Mouse (Mus musculus): Measurements from ENCODE around the gene Ptpn3. TPM values are rescaled to one million over a fixed set of nuclear protein-coding genes. Genes with fewer than 3 reads are reported as not detected.

Gene Ptpn3
- total RNA-seq, 1 experiment: 13.6 TPM

- Histone ChIP-seq H3K4me3 (ENCODE audit: insufficient read depth in 1 of 2, low read depth in 1 of 2, low read length in 2 of 2, poor library complexity in 1 of 2, severe bottlenecking in 1 of 2) (no peak overlapping the region), H3K4me1 (ENCODE audit: control insufficient read depth in 2 of 2, insufficient read depth in 2 of 2, low read length in 2 of 2, poor library complexity in 1 of 2) (peaks cover 4 to 7% of the 10 kb centered on the region in 2 experiments), H3K9me3 (ENCODE audit: control insufficient read depth, insufficient read depth, low read depth, low read length) (no peaks in the 10 kb centered on the region), H3K27ac (ENCODE audit: insufficient read depth, low read depth, low read length, poor library complexity, severe bottlenecking) (no peak overlapping the region), H3K36me3 (ENCODE audit: control insufficient read depth, insufficient read depth, low read length, poor library complexity, severe bottlenecking) (peaks cover 22% of the 10 kb centered on the region), H3K9ac (ENCODE audit: insufficient read depth, low read depth, low read length, poor library complexity, severe bottlenecking) (no peak overlapping the region)
- TF ChIP-seq ZNF384 (IDR thresholded peaks at IDR 0.05; ENCODE audit: low read depth, low read length) (no peak), MAFK (IDR thresholded peaks at IDR 0.05; ENCODE audit: insufficient read depth, low read depth, low read length) (no peak), ZC3H11A (IDR thresholded peaks at IDR 0.05; ENCODE audit: borderline replicate concordance, low read depth, low read length) (no peak), HCFC1 (IDR thresholded peaks at IDR 0.05; ENCODE audit: borderline replicate concordance, insufficient read depth, low read length) (no peak), CHD2 (IDR thresholded peaks at IDR 0.05; ENCODE audit: low read depth, low read length) (no peak)
- in situ Hi-C loops (cut with MboI; ENCODE audit: low sequenced_read_pairs in 2 of 2, unreplicated experiment in 2 of 2): no loop called here
- DNase-seq (ENCODE audit: low read depth, low spot score): no peak
Measured at GRCm38 (mm10) chr4:57269344-57269743, 32.3 kb downstream of the Ptpn3 start.

- Histone ChIP-seq H3K4me1 (ENCODE audit: control insufficient read depth in 2 of 2, insufficient read depth in 2 of 2, low read length in 2 of 2, poor library complexity in 1 of 2) (peaks cover 4 to 5% of the 10 kb centered on the region in 2 experiments), H3K9ac (ENCODE audit: insufficient read depth, low read depth, low read length, poor library complexity, severe bottlenecking) (no peak overlapping the region), H3K4me3 (ENCODE audit: insufficient read depth in 1 of 2, low read depth in 1 of 2, low read length in 2 of 2, poor library complexity in 1 of 2, severe bottlenecking in 1 of 2) (no peak overlapping the region), H3K9me3 (ENCODE audit: control insufficient read depth, insufficient read depth, low read depth, low read length) (no peaks in the 10 kb centered on the region), H3K27ac (ENCODE audit: insufficient read depth, low read depth, low read length, poor library complexity, severe bottlenecking) (no peak overlapping the region), H3K36me3 (ENCODE audit: control insufficient read depth, insufficient read depth, low read length, poor library complexity, severe bottlenecking) (peaks cover 31% of the 10 kb centered on the region)
- no peak for TF ChIP-seq CHD2 (IDR thresholded peaks at IDR 0.05; ENCODE audit: low read depth, low read length)
- no peak for TF ChIP-seq ZNF384 (IDR thresholded peaks at IDR 0.05; ENCODE audit: low read depth, low read length)
- no peak for TF ChIP-seq HCFC1 (IDR thresholded peaks at IDR 0.05; ENCODE audit: borderline replicate concordance, insufficient read depth, low read length)
- TF ChIP-seq ZC3H11A (IDR thresholded peaks at IDR 0.05; ENCODE audit: borderline replicate concordance, low read depth, low read length): no peak
- no peak for TF ChIP-seq MAFK (IDR thresholded peaks at IDR 0.05; ENCODE audit: insufficient read depth, low read depth, low read length)
- DNase-seq (ENCODE audit: low read depth, low spot score): no peak
- in situ Hi-C loops (cut with MboI; ENCODE audit: low sequenced_read_pairs in 2 of 2, unreplicated experiment in 2 of 2): no loop called here
Measured at GRCm38 (mm10) chr4:57268330-57268729, 33.3 kb downstream of the Ptpn3 start.

GRCm38 (mm10) chr4:57266389-57266788 is 35.2 kb downstream of the Ptpn3 start:
- no peak for TF ChIP-seq ZNF384 (IDR thresholded peaks at IDR 0.05; ENCODE audit: low read depth, low read length)
- H3K9me3 ChIP-seq (ENCODE audit: control insufficient read depth, insufficient read depth, low read depth, low read length): no peaks in the 10 kb centered on the region
- no peak overlapping the region for H3K4me3 ChIP-seq (ENCODE audit: insufficient read depth in 1 of 2, low read depth in 1 of 2, low read length in 2 of 2, poor library complexity in 1 of 2, severe bottlenecking in 1 of 2)
- no peak overlapping the region for H3K27ac ChIP-seq (ENCODE audit: insufficient read depth, low read depth, low read length, poor library complexity, severe bottlenecking)
- H3K4me1 ChIP-seq (ENCODE audit: control insufficient read depth in 2 of 2, insufficient read depth in 2 of 2, low read length in 2 of 2, poor library complexity in 1 of 2): no peaks in the 10 kb centered on the region
- in situ Hi-C loops (cut with MboI; ENCODE audit: low sequenced_read_pairs in 2 of 2, unreplicated experiment in 2 of 2): no loop called here
- DNase-seq (ENCODE audit: low read depth, low spot score): no peak
- no peak overlapping the region for H3K9ac ChIP-seq (ENCODE audit: insufficient read depth, low read depth, low read length, poor library complexity, severe bottlenecking)
- peaks cover 40% of the 10 kb centered on the region for H3K36me3 ChIP-seq (ENCODE audit: control insufficient read depth, insufficient read depth, low read length, poor library complexity, severe bottlenecking)

- Histone ChIP-seq H3K9ac (ENCODE audit: insufficient read depth, low read depth, low read length, poor library complexity, severe bottlenecking) (no peak overlapping the region), H3K9me3 (ENCODE audit: control insufficient read depth, insufficient read depth, low read depth, low read length) (no peaks in the 10 kb centered on the region), H3K4me1 (ENCODE audit: control insufficient read depth in 2 of 2, insufficient read depth in 2 of 2, low read length in 2 of 2, poor library complexity in 1 of 2) (no peaks in the 10 kb centered on the region), H3K36me3 (ENCODE audit: control insufficient read depth, insufficient read depth, low read length, poor library complexity, severe bottlenecking) (peaks cover 42% of the 10 kb centered on the region), H3K4me3 (ENCODE audit: insufficient read depth in 1 of 2, low read depth in 1 of 2, low read length in 2 of 2, poor library complexity in 1 of 2, severe bottlenecking in 1 of 2) (no peak overlapping the region), H3K27ac (ENCODE audit: insufficient read depth, low read depth, low read length, poor library complexity, severe bottlenecking) (no peak overlapping the region)
- no peak for TF ChIP-seq CHD2 (IDR thresholded peaks at IDR 0.05; ENCODE audit: low read depth, low read length)
- TF ChIP-seq ZC3H11A (IDR thresholded peaks at IDR 0.05; ENCODE audit: borderline replicate concordance, low read depth, low read length): no peak
- no peak for TF ChIP-seq ZNF384 (IDR thresholded peaks at IDR 0.05; ENCODE audit: low read depth, low read length)
- no peak for TF ChIP-seq HCFC1 (IDR thresholded peaks at IDR 0.05; ENCODE audit: borderline replicate concordance, insufficient read depth, low read length)
- no peak for TF ChIP-seq MAFK (IDR thresholded peaks at IDR 0.05; ENCODE audit: insufficient read depth, low read depth, low read length)
- in situ Hi-C loops (cut with MboI; ENCODE audit: low sequenced_read_pairs in 2 of 2, unreplicated experiment in 2 of 2): no loop called here
- no peak for DNase-seq (ENCODE audit: low read depth, low spot score)
Measured at GRCm38 (mm10) chr4:57263695-57264094, 37.9 kb downstream of the Ptpn3 start.

- Histone ChIP-seq H3K4me3 (ENCODE audit: insufficient read depth in 1 of 2, low read depth in 1 of 2, low read length in 2 of 2, poor library complexity in 1 of 2, severe bottlenecking in 1 of 2) (no peak overlapping the region), H3K9ac (ENCODE audit: insufficient read depth, low read depth, low read length, poor library complexity, severe bottlenecking) (0 out of 2 replicates have a peak overlapping the region, but pooled peaks have one; percentile 36), H3K4me1 (ENCODE audit: control insufficient read depth in 2 of 2, insufficient read depth in 2 of 2, low read length in 2 of 2, poor library complexity in 1 of 2) (no peaks in the 10 kb centered on the region), H3K9me3 (ENCODE audit: control insufficient read depth, insufficient read depth, low read depth, low read length) (no peaks in the 10 kb centered on the region), H3K27ac (ENCODE audit: insufficient read depth, low read depth, low read length, poor library complexity, severe bottlenecking) (no peak overlapping the region), H3K36me3 (ENCODE audit: control insufficient read depth, insufficient read depth, low read length, poor library complexity, severe bottlenecking) (peaks cover 38% of the 10 kb centered on the region)
- no peak for DNase-seq (ENCODE audit: low read depth, low spot score)
- in situ Hi-C loops (cut with MboI; ENCODE audit: low sequenced_read_pairs in 2 of 2, unreplicated experiment in 2 of 2): no loop called here
- TF ChIP-seq ZNF384 (IDR thresholded peaks at IDR 0.05; ENCODE audit: low read depth, low read length) (no peak), CHD2 (IDR thresholded peaks at IDR 0.05; ENCODE audit: low read depth, low read length) (no peak), ZC3H11A (IDR thresholded peaks at IDR 0.05; ENCODE audit: borderline replicate concordance, low read depth, low read length) (no peak), MAFK (IDR thresholded peaks at IDR 0.05; ENCODE audit: insufficient read depth, low read depth, low read length) (no peak), HCFC1 (IDR thresholded peaks at IDR 0.05; ENCODE audit: borderline replicate concordance, insufficient read depth, low read length) (no peak)
Measured at GRCm38 (mm10) chr4:57263061-57263685, 38.5 kb downstream of the Ptpn3 start.
